Mouse (Mus musculus): Measurements from ENCODE around the gene Aup1. TPM values are rescaled to one million over a fixed set of nuclear protein-coding genes. Genes with fewer than 3 reads are reported as not detected.

Gene Aup1
- polyA plus RNA-seq, 1 experiment: 44.3 TPM

DNA sequence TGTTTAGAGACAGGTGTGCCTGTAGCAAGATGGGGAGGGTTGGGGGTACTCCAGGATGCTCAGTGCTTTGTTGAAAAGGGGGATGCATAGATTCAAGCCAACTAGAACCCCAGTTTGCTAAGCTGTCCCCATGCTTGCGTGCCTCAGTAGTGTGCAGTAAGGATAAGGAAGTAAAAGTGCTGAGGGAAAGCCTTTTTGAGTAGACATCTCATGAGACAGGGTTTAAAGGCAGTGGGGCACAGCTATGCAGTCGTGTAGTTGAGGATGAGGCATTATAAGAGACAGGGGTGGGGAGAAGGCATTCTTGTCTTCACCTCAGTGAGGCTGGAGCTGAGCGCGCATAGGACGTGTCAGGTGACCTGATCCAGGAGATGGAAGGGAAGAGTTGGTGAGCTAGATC is 13.7 kb upstream of the Aup1 start:
- no peaks in the 10 kb centered on the region for H3K36me3 ChIP-seq (ENCODE audit: control insufficient read depth, insufficient read depth, low read length, poor library complexity, severe bottlenecking)
- no peaks in the 10 kb centered on the region for H3K27me3 ChIP-seq (ENCODE audit: control insufficient read depth, insufficient read depth, low read length, poor library complexity, severe bottlenecking)
- H3K9me3 ChIP-seq (replicated peaks; ENCODE audit: control insufficient read depth, insufficient read depth, low read length, poor library complexity, severe bottlenecking): no peaks in the 10 kb centered on the region
- H3K27ac ChIP-seq (ENCODE audit: insufficient read depth, low read length): no peak overlapping the region
- H3K4me3 ChIP-seq (ENCODE audit: low read depth, low read length): no peak overlapping the region
- no peaks in the 10 kb centered on the region for H3K4me1 ChIP-seq (ENCODE audit: control insufficient read depth, insufficient read depth, low read length)
- TF ChIP-seq CTCF (IDR thresholded peaks at IDR 0.05; ENCODE audit: low read depth, low read length) (no peak), EP300 (IDR thresholded peaks at IDR 0.05; ENCODE audit: insufficient read depth, low read depth, low read length) (no peak), POLR2A (IDR thresholded peaks at IDR 0.05; ENCODE audit: insufficient read depth, low read length) (no peak)
- no peak overlapping the region for H3K9ac ChIP-seq (ENCODE audit: low read depth, poor library complexity, severe bottlenecking)

DNA sequence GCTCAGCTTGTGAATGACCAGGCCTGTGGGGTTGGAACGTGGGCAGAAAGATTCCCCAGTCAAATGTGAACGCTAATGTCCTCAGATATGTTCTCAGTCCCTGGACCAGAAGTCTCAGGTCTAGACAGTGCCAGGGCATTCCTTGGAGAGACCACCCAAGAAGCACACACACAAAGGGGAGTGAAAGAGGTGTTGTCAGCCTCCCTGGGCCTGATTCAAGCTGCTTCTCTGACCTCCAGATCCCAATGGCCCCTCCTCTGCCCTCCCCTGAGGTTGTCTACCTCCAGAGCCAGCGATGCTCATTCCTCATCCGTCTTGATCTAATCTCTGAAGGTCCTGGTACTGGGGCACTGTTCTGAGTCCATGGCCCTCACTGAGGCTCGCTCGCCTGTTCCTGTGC is 10.8 kb upstream of the Aup1 start:
- no peaks in the 10 kb centered on the region for H3K27me3 ChIP-seq (ENCODE audit: control insufficient read depth, insufficient read depth, low read length, poor library complexity, severe bottlenecking)
- no peak overlapping the region for H3K9ac ChIP-seq (ENCODE audit: low read depth, poor library complexity, severe bottlenecking)
- H3K36me3 ChIP-seq (ENCODE audit: control insufficient read depth, insufficient read depth, low read length, poor library complexity, severe bottlenecking): no peaks in the 10 kb centered on the region
- no peak overlapping the region for H3K27ac ChIP-seq (ENCODE audit: insufficient read depth, low read length)
- H3K4me3 ChIP-seq (ENCODE audit: low read depth, low read length): no peak overlapping the region
- no peaks in the 10 kb centered on the region for H3K9me3 ChIP-seq (replicated peaks; ENCODE audit: control insufficient read depth, insufficient read depth, low read length, poor library complexity, severe bottlenecking)
- no peak for TF ChIP-seq CTCF (IDR thresholded peaks at IDR 0.05; ENCODE audit: low read depth, low read length)
- H3K4me1 ChIP-seq (ENCODE audit: control insufficient read depth, insufficient read depth, low read length): no peaks in the 10 kb centered on the region

DNA sequence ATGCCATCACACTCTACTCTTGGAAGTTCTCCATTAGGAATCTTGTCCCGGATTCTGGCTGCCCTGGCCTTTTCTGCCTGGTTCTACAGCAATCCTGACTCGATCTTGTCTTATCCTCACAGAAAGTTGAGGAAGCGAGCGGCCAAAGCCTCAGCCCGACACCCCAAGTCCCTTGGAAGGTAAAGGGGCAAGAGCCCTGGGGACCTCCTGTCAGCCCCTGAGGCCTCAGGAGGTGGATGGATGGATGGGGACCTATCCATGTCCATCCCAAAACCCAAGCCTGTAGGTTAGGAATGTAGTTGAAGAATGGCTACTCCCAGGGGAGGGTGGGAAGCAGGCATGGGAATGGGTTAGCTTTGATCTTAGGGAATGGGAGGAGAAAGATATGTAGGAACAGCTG is 10.3 kb upstream of the Aup1 start:
- no peaks in the 10 kb centered on the region for H3K9me3 ChIP-seq (replicated peaks; ENCODE audit: control insufficient read depth, insufficient read depth, low read length, poor library complexity, severe bottlenecking)
- no peaks in the 10 kb centered on the region for H3K36me3 ChIP-seq (ENCODE audit: control insufficient read depth, insufficient read depth, low read length, poor library complexity, severe bottlenecking)

DNA sequence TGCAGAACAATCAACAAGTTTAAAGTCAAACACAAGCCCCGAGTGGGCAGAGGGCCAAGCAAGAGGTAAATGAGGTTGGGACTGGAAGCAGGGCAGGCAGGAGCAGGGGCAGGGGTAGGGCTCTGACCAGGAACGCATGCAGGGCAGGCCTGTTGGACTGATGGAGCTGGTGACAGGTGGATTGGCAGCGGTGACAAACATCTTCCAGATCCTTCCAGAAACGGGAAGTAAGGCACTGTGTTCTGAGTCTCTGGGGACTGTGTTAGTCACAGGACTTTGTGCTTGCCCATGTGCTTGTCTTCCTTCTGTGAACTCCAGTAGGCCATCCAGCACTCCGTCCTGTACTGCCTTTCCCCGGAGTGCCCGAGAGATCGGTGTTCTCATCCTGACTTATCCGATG is 9.6 kb upstream of the Aup1 start:
- Histone ChIP-seq H3K9me3 (replicated peaks; ENCODE audit: control insufficient read depth, insufficient read depth, low read length, poor library complexity, severe bottlenecking) (no peaks in the 10 kb centered on the region), H3K4me3 (ENCODE audit: low read depth, low read length) (no peak overlapping the region), H3K36me3 (ENCODE audit: control insufficient read depth, insufficient read depth, low read length, poor library complexity, severe bottlenecking) (no peaks in the 10 kb centered on the region), H3K27ac (ENCODE audit: insufficient read depth, low read length) (no peak overlapping the region), H3K9ac (ENCODE audit: low read depth, poor library complexity, severe bottlenecking) (no peak overlapping the region), H3K4me1 (ENCODE audit: control insufficient read depth, insufficient read depth, low read length) (no peaks in the 10 kb centered on the region), H3K27me3 (ENCODE audit: control insufficient read depth, insufficient read depth, low read length, poor library complexity, severe bottlenecking) (no peaks in the 10 kb centered on the region)
- TF ChIP-seq CTCF (IDR thresholded peaks at IDR 0.05; ENCODE audit: low read depth, low read length) (no peak), EP300 (IDR thresholded peaks at IDR 0.05; ENCODE audit: insufficient read depth, low read depth, low read length) (no peak), POLR2A (IDR thresholded peaks at IDR 0.05; ENCODE audit: insufficient read depth, low read length) (no peak)

More for the DNA sequence above, 10.3 kb upstream of the Aup1 start:
- TF ChIP-seq EP300 (IDR thresholded peaks at IDR 0.05; ENCODE audit: insufficient read depth, low read depth, low read length) (no peak), POLR2A (IDR thresholded peaks at IDR 0.05; ENCODE audit: insufficient read depth, low read length) (no peak), CTCF (IDR thresholded peaks at IDR 0.05; ENCODE audit: low read depth, low read length) (no peak)
- no peaks in the 10 kb centered on the region for H3K4me1 ChIP-seq (ENCODE audit: control insufficient read depth, insufficient read depth, low read length)
- no peak overlapping the region for H3K27ac ChIP-seq (ENCODE audit: insufficient read depth, low read length)
- no peaks in the 10 kb centered on the region for H3K27me3 ChIP-seq (ENCODE audit: control insufficient read depth, insufficient read depth, low read length, poor library complexity, severe bottlenecking)
- H3K4me3 ChIP-seq (ENCODE audit: low read depth, low read length): no peak overlapping the region
- H3K9ac ChIP-seq (ENCODE audit: low read depth, poor library complexity, severe bottlenecking): no peak overlapping the region

DNA sequence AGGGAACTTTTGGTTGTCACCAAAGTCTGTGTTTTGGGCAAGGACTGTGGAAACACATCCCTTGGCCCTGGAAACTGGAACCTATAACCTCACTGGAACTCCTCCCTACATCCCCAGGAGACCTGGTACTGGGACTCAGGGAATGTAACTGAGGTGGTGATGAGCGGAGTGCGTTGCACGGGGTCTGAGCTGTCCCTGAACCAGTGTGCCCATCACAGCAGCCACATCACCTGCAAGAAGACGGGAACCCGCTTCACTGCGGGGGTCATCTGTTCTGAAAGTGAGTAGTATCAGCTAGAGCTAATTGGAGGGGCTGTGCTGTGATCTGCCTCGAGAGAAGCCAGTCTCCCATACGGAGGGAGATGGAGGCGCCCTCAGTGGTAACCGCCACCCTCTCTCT is 5.0 kb upstream of the Aup1 start:
- TF ChIP-seq CTCF (IDR thresholded peaks at IDR 0.05; ENCODE audit: low read depth, low read length) (no peak), POLR2A (IDR thresholded peaks at IDR 0.05; ENCODE audit: insufficient read depth, low read length) (no peak), EP300 (IDR thresholded peaks at IDR 0.05; ENCODE audit: insufficient read depth, low read depth, low read length) (no peak)

DNA sequence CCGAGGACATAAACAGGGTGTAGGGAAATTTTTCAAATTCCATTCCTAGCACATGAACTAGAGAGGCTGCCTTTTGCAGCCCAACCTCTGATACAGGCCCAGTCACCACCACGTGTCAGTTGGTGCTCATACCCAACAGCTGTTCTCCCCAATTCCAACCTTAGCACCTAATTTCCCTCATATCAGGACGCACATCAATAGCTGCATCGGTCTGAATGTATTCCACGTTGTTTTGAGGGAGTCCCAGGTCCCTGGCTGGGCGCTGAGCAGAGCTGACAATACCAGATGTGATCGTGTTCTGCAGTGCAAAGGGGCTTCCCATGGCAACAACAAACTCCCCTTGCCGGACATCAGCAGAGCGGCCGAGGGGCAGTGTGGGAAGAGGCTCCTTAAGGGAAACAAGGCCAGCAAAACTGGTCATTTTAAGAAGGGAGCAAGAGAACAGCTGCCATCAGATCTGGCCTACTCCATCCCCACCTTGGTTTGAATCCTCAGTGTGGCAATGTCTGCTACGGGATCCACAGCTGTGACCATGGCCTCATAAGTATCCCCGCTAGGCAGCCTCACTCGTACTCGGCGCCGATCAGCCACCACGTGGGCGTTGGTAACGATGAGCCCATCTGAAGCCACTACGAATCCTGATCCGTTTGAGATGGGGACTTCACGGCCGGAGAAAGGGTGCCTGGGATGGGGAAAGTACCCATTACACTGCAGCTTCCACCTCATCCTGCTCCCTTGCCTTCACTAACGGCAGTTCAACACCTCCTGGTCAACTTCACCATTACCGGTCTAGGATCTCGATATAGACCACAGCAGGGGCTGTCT is 973 bp upstream of the Aup1 start:
- Histone ChIP-seq H3K4me1 (ENCODE audit: control insufficient read depth, insufficient read depth, low read length) (peaks cover 4% of the 10 kb centered on the region), H3K27me3 (ENCODE audit: control insufficient read depth, insufficient read depth, low read length, poor library complexity, severe bottlenecking) (no peaks in the 10 kb centered on the region), H3K27ac (ENCODE audit: insufficient read depth, low read length) (no peak overlapping the region), H3K36me3 (ENCODE audit: control insufficient read depth, insufficient read depth, low read length, poor library complexity, severe bottlenecking) (peaks cover 5% of the 10 kb centered on the region; the same call in 1 of the 2 replicates), H3K9me3 (replicated peaks; ENCODE audit: control insufficient read depth, insufficient read depth, low read length, poor library complexity, severe bottlenecking) (no peaks in the 10 kb centered on the region), H3K4me3 (ENCODE audit: low read depth, low read length) (peak overlapping the region; percentile 80), H3K9ac (ENCODE audit: low read depth, poor library complexity, severe bottlenecking) (peak overlapping the region; percentile 69)
- TF ChIP-seq POLR2A (IDR thresholded peaks at IDR 0.05; ENCODE audit: insufficient read depth, low read length): no peak
- no peak for TF ChIP-seq CTCF (IDR thresholded peaks at IDR 0.05; ENCODE audit: low read depth, low read length)
- TF ChIP-seq EP300 (IDR thresholded peaks at IDR 0.05; ENCODE audit: insufficient read depth, low read depth, low read length): no peak

More for the DNA sequence above, 5.0 kb upstream of the Aup1 start:
- Histone ChIP-seq H3K4me1 (ENCODE audit: control insufficient read depth, insufficient read depth, low read length) (no peaks in the 10 kb centered on the region), H3K27ac (ENCODE audit: insufficient read depth, low read length) (no peak overlapping the region), H3K36me3 (ENCODE audit: control insufficient read depth, insufficient read depth, low read length, poor library complexity, severe bottlenecking) (no peaks in the 10 kb centered on the region), H3K4me3 (ENCODE audit: low read depth, low read length) (no peak overlapping the region), H3K9me3 (replicated peaks; ENCODE audit: control insufficient read depth, insufficient read depth, low read length, poor library complexity, severe bottlenecking) (no peaks in the 10 kb centered on the region), H3K27me3 (ENCODE audit: control insufficient read depth, insufficient read depth, low read length, poor library complexity, severe bottlenecking) (no peaks in the 10 kb centered on the region), H3K9ac (ENCODE audit: low read depth, poor library complexity, severe bottlenecking) (no peak overlapping the region)
